Mouse (Mus musculus) heart, embryonic 12.5 days (tissue): Measurements from ENCODE around the gene Rem2. TPM values are rescaled to one million over a fixed set of nuclear protein-coding genes. Genes with fewer than 3 reads are reported as not detected.
A peak's percentile ranks its signal among the peaks of the same experiment; 100 is the strongest.

Source experiments
- ATAC-seq: fragments of 200-750 bp; cut with Nextera tagmentation; 2 replicates; pipeline ENCODE4 v1.8.0; 2017; ENCODE audit warnings: moderate TSS enrichment, moderate library complexity; ENCODE audit not compliant: insufficient number of reproducible peaks, low FRiP score
- H3K27ac ChIP-seq: fragments of 300-500 bp; sonication (generic); 2 replicates; pipeline ENCODE4 v1.5.1; 2016; ENCODE audit warnings: mild to moderate bottlenecking, moderate library complexity; ENCODE audit not compliant: poor library complexity, severe bottlenecking
- H3K27me3 ChIP-seq: fragments of 300-500 bp; sonication (generic); replicated peaks from 2 replicates; pipeline ENCODE4 v1.6.1; 2016; ENCODE audit warnings: mild to moderate bottlenecking, moderate library complexity
- H3K36me3 ChIP-seq: fragments of 300-500 bp; sonication (generic); 2 replicates; pipeline ENCODE4 v1.6.1; 2016; ENCODE audit warnings: mild to moderate bottlenecking, moderate library complexity
- H3K4me1 ChIP-seq: fragments of 300-500 bp; sonication (generic); replicated peaks from 2 replicates; pipeline ENCODE4 v1.6.1; 2016; ENCODE audit warnings: mild to moderate bottlenecking
- H3K4me2 ChIP-seq: fragments of 300-500 bp; sonication (generic); 2 replicates; pipeline ENCODE4 v1.6.1; 2016; ENCODE audit warnings: mild to moderate bottlenecking, moderate library complexity
- H3K4me3 ChIP-seq: fragments of 300-500 bp; sonication (generic); 2 replicates; pipeline ENCODE4 v1.5.1; 2016; ENCODE audit warnings: mild to moderate bottlenecking
- H3K9ac ChIP-seq: fragments of 300-500 bp; sonication (generic); 2 replicates; pipeline ENCODE4 v1.6.1; 2016; ENCODE audit warnings: mild to moderate bottlenecking, moderate library complexity
- H3K9me3 ChIP-seq: fragments of 300-500 bp; sonication (generic); replicated peaks from 2 replicates; pipeline ENCODE4 v1.6.1; 2016; ENCODE audit warnings: mild to moderate bottlenecking, moderate library complexity
- WGBS: fragments of 180-500 bp; shearing (Covaris S2); methylation state at CpG from one replicate; pipeline ENCODE4 v1.1.7; 2016; 5-methylcytosine and 5-hydroxymethylcytosine counted together
- polyA plus RNA-seq: library from polyadenylated mRNA; unstranded; fragments of >200 nt; fragmentation: Nextera tagmentation; extraction: Ambion mirVana; gene quantifications from 2 replicates; pipeline ENCODE4 v1.2.1, GENCODE M21; 2016

Rem2 gene
- polyA plus RNA-seq, 1 experiment from 2014 or later = 1.9 TPM

DNA sequence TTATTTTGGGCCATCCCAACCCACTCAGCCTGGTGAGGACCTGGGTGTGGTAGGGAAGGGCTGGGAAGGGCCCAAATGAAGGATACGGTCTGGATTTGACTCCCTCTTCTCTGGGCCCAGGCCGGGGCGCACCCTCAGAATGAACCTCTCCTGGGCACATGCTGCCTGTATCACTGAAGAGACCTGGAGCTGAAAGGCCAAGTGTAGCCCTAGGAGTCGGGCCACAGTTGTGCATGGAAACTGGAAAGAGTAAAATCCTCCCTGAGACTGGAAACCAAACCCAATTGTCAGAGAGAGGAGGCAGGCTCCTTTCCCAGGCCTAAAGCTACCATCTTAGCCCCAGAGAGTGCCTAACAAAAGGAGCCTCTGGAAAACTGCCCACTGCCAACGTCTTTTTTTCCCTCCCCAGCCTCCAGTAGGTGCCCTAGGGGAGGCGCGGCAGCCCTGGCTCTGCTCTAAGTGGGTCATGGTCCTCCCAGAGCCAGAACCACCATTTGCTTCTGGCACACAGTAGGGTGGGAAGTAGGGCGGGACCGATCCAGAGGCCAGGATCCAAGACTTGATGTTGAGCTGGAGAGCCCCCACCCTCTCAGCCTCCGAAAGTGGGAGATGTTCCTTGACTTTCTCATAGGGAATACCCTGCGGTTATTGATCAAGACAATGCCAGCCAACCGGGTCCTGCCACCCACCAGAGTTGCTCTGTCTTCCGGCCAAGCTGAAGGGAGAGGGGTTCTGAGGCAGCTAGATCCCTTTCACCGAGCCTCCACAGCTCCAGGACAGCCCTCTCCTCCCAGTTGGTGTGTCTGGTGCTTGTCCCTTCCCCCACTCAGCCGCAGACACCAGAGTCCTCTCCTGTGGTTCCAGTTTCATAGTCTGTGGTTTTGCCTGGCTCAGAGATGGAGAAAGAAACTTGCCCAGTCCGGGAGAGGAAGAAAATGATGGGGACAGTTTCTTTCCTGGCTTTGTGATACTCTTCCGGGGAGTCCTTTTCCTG is 42.8 kb upstream of the Rem2 start:
- Histone ChIP-seq H3K27ac (peak overlapping the region; percentile 94), H3K9ac (peak overlapping the region; percentile 98), H3K4me1 (peaks cover 57% of the 10 kb centered on the region), H3K9me3 (no peaks in the 10 kb centered on the region), H3K36me3 (peaks cover 45% of the 10 kb centered on the region), H3K4me2 (peak overlapping the region; percentile 82), H3K27me3 (no peaks in the 10 kb centered on the region), H3K4me3 (peak overlapping the region; percentile 88)
- 28% methylated on average over 17 of the region's 17 CpGs for WGBS
- no peak for ATAC-seq

DNA sequence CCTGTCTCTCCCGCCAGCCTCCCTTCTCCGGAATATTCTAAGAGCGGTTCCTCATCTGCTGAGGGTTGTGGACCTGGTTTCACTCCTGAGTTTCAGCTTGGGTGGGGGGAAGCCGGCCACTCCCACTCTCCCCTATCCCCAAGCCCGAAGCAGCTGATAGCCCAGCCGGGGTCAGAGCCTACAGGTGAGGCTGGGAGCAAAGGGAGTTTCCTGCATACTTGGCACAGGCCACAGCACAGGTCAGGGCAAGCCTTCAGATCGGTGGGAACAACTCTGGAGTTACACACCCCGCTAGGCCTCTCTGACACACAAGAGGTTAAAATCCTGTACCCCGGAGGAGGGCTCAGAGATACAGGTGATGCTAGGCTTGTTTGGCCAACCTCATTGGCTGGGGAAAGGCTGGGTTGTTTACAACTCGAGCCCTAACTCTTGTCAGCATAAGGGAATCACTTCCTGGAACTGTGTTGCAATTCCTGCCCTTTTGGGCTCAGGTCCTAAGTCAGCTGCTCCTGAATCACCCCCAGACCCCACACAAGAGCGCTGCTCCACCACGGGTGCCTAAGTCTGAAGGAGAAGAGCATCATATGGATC is 41.9 kb upstream of the Rem2 start:
- Histone ChIP-seq H3K36me3 (peaks cover 45% of the 10 kb centered on the region), H3K9me3 (no peaks in the 10 kb centered on the region), H3K4me1 (peaks cover 48% of the 10 kb centered on the region), H3K4me3 (peak overlapping the region; percentile 88), H3K9ac (peak overlapping the region; percentile 98), H3K27ac (peak overlapping the region; percentile 94; the same call in 1 of the 2 replicates), H3K27me3 (no peaks in the 10 kb centered on the region), H3K4me2 (peak overlapping the region; percentile 82)
- WGBS = 51% methylated on average over 12 of the region's 12 CpGs
- no peak for ATAC-seq

DNA sequence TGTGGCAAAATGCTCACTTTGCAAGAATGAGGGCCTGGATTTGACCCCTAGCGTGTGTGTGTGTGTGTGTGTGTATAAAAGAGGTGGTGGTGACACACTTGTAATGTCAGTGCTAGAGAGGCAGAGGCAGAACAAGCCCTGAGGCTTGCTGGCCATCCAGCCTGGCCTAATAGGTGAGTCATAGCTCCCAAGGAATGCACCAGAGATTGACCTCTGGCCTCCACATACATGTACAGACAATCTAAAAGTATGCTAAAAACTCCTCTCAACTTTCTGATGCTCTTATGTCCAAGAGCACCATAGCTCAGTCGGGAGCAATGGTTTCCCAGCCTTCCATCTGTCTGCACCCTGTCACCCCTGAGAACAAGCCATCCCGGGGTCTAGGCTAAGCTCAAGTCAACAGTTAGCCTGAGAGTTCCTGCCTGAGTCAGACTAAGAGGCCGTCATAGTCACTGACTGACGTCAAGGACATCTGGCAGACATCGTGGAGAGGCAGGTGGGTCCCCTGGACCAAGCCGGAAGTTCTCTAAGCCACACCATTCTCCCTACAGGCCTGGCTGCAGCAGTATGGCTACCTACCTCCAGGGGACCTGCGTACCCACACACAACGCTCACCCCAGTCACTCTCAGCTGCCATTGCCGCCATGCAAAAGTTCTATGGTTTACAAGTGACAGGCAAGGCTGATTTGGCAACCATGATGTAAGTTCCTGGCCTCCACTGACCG is 40.5 kb upstream of the Rem2 start:
- H3K36me3 ChIP-seq = peaks cover 53% of the 10 kb centered on the region
- no peaks in the 10 kb centered on the region for H3K9me3 ChIP-seq
- H3K27ac ChIP-seq = no peak overlapping the region
- no peak overlapping the region for H3K4me3 ChIP-seq
- WGBS = 71% methylated on average over 11 of the region's 11 CpGs
- no peak overlapping the region for H3K4me2 ChIP-seq
- no peaks in the 10 kb centered on the region for H3K27me3 ChIP-seq
- peaks cover 35% of the 10 kb centered on the region for H3K4me1 ChIP-seq
- H3K9ac ChIP-seq = no peak overlapping the region
- no peak for ATAC-seq

DNA sequence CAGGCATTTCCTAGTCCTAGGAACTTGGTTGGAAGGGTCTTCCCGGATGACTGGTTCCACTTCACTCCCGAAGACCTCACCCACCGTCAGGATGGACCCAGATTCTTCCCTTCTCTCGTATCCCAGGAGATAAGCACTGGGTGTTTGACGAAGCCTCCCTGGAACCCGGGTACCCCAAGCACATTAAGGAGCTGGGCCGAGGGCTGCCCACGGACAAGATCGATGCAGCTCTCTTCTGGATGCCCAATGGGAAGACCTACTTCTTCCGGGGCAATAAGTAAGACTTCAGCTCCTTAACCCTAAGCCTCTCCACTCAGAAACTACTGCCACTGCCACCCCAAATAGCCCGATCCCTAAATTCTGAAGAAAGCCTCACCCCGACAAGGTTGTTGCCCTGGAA is 36.7 kb upstream of the Rem2 start:
- H3K36me3 ChIP-seq = peaks cover 64% of the 10 kb centered on the region
- no peak overlapping the region for H3K9ac ChIP-seq
- H3K9me3 ChIP-seq = no peaks in the 10 kb centered on the region
- peaks cover 27% of the 10 kb centered on the region for H3K4me1 ChIP-seq
- no peak overlapping the region for H3K4me3 ChIP-seq
- WGBS = 86% methylated on average over 12 of the region's 12 CpGs
- no peak overlapping the region for H3K4me2 ChIP-seq
- H3K27ac ChIP-seq = no peak overlapping the region
- no peaks in the 10 kb centered on the region for H3K27me3 ChIP-seq
- no peak for ATAC-seq

DNA sequence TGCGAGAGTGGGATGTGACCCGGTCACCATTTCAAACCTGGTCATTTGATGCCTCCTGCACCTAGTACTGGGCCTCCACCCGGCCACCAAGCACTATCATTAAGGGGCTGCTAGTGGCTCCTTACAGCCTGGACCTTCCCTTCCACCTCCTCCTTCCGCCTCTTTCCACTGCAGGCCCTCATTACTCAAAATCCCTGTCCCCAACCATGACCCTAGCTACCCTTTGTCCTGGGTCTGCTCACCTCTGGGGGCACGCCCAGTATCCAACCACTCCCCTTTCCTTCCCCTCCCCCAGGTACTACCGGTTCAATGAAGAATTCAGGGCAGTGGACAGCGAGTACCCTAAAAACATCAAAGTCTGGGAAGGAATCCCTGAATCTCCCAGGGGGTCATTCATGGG is 36.3 kb upstream of the Rem2 start:
- Histone ChIP-seq H3K9me3 (no peaks in the 10 kb centered on the region), H3K27ac (no peak overlapping the region), H3K4me3 (no peak overlapping the region), H3K4me1 (peaks cover 26% of the 10 kb centered on the region), H3K36me3 (peaks cover 63% of the 10 kb centered on the region), H3K4me2 (no peak overlapping the region), H3K9ac (no peak overlapping the region), H3K27me3 (no peaks in the 10 kb centered on the region)
- ATAC-seq = no peak
- 76% methylated on average over 7 of the region's 7 CpGs for WGBS

DNA sequence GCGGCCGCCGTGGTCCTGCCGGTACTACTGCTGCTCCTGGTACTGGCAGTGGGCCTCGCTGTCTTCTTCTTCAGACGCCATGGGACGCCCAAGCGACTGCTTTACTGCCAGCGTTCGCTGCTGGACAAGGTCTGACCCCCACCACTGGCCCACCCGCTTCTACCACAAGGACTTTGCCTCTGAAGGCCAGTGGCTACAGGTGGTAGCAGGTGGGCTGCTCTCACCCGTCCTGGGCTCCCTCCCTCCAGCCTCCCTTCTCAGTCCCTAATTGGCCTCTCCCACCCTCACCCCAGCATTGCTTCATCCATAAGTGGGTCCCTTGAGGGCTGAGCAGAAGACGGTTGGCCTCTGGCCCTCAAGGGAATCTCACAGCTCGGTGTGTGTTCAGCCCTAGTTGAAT is 35.4 kb upstream of the Rem2 start:
- 88% methylated on average over 14 of the region's 14 CpGs for WGBS
- H3K36me3 ChIP-seq = peaks cover 59% of the 10 kb centered on the region
- H3K9me3 ChIP-seq = no peaks in the 10 kb centered on the region
- H3K4me1 ChIP-seq = peaks cover 20% of the 10 kb centered on the region
- no peak overlapping the region for H3K4me3 ChIP-seq
- no peak for ATAC-seq
- H3K27me3 ChIP-seq = no peaks in the 10 kb centered on the region
- H3K27ac ChIP-seq = no peak overlapping the region
- no peak overlapping the region for H3K9ac ChIP-seq
- H3K4me2 ChIP-seq = no peak overlapping the region

DNA sequence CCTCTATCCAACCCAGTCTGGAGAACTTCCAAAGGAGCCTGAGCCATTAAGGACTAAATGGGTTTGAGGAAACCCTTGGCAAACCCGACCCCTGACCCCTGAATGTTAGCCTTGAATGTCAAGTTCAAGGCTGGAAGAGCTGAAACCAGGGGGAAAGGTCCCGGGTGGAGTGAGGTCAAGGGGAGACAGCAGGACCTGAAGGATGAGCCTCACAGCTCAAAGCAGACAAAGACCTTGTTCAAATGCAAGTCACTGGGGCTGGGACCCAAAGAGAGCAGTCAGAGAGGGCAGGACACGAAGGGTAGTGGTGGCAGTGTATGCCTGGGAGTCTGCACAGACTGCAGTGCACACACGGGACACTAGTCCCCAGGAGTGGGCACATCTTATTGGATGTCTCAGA is 34.5 kb upstream of the Rem2 start:
- Histone ChIP-seq H3K27me3 (no peaks in the 10 kb centered on the region), H3K4me2 (no peak overlapping the region), H3K27ac (no peak overlapping the region), H3K9ac (no peak overlapping the region), H3K36me3 (peaks cover 51% of the 10 kb centered on the region), H3K9me3 (no peaks in the 10 kb centered on the region), H3K4me3 (no peak overlapping the region), H3K4me1 (peaks cover 23% of the 10 kb centered on the region)
- no peak for ATAC-seq
- WGBS = 75% methylated on average over 4 of the region's 4 CpGs

DNA sequence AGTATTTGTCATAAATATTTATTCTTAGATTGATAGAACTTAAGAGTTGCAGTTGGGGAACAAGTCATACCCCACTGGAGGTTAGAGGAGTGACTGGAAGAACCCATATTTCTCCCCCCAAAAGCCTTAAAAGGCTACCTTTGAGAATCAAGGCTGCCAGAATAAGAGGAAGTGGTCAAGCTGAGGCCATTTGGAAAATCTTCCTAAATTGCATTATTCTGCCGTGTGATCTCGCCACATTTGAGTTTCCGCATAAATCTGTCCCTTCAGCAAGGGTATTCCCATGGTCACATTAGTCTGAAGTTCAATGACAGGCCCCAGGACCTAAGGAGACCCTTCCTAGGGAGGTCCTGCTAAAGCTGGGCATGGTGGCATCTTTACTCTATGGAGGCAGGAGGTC is 33.4 kb upstream of the Rem2 start:
- H3K36me3 ChIP-seq = peaks cover 41% of the 10 kb centered on the region
- H3K9me3 ChIP-seq = no peaks in the 10 kb centered on the region
- 86% methylated on average over 3 of the region's 3 CpGs for WGBS
- peaks cover 23% of the 10 kb centered on the region for H3K4me1 ChIP-seq
- H3K4me2 ChIP-seq = no peak overlapping the region
- H3K27me3 ChIP-seq = no peaks in the 10 kb centered on the region
- no peak overlapping the region for H3K4me3 ChIP-seq
- peak overlapping the region; percentile 56 for H3K27ac ChIP-seq
- no peak for ATAC-seq
- H3K9ac ChIP-seq = no peak overlapping the region

DNA sequence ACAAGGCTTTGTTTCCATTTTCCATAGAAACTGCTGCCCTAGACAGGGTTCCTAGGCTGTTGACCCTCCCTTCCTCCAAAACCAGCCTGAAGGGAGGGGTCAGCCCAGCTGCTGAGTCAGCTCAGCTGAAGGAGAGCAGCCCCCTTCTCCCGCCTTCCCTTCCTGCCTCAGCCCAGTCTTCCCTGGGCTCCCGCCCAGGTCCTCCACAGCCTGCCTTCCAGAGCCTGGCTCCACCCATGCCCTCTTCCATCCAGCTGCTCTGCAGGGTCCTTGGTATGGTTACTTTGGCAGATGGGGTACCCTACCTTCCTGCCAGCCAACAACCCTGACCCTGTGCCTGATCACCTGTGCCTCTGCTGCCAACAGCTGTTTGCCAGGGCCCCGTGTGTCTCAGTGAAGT is 32.7 kb upstream of the Rem2 start:
- Histone ChIP-seq H3K4me2 (no peak overlapping the region), H3K9me3 (no peaks in the 10 kb centered on the region), H3K4me3 (no peak overlapping the region), H3K27ac (peak overlapping the region; percentile 56), H3K4me1 (peaks cover 23% of the 10 kb centered on the region), H3K36me3 (peaks cover 36% of the 10 kb centered on the region), H3K27me3 (no peaks in the 10 kb centered on the region), H3K9ac (no peak overlapping the region)
- 26% methylated on average over 3 of the region's 3 CpGs for WGBS
- ATAC-seq = peak; percentile 69

DNA sequence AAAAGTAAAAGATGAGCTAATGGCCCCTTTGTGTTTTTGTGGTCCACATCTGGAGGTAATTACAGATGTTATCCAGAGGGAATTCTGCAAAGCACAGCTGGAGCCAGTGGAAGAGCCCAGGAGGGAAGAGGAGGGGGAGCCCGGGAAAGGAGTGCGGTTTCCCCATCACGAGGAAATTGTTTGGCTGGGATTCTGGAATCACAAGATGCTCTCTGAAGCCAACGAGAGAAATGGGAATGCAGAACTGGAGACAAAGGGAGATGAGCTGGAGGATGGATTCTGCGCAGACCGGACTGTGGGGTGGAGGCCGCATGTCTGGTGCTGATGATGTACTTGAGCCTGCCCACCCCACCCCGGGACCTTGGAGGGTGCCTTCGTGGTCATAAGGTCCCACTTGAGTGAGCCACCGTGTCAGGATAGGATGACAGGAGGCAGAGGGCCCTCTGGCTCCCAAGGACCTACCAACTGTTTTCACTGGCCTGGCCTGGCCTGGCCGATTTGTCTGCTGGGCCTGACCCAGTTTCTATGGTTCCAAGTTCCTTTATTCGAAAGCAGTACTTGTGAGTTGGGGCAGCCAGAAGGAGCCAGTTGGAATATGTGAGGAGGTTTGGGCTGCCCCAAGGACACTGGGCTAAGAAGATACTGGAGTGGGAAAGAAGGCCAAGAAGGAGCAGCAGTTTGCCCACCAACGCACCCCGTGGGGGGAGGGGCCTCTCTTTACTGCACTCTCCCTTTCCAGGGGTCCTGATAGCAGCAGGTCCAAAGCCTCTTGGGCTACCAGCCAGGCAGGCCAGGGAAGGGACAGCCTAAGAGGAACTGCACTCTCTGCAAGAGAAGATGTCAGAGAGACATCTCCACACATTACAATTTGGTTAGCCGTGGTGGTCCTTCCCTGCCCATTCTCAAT is 31.9 kb upstream of the Rem2 start:
- Histone ChIP-seq H3K4me3 (no peak overlapping the region), H3K36me3 (peaks cover 28% of the 10 kb centered on the region), H3K4me2 (no peak overlapping the region), H3K9ac (no peak overlapping the region), H3K9me3 (no peaks in the 10 kb centered on the region), H3K27me3 (no peaks in the 10 kb centered on the region), H3K4me1 (peaks cover 23% of the 10 kb centered on the region), H3K27ac (0 out of 2 replicates have a peak overlapping the region, but pooled peaks have one; percentile 56)
- ATAC-seq = no peak
- WGBS = 49% methylated on average over 15 of the region's 15 CpGs
